Mouse (Mus musculus): ENCODE results near the gene Olfr298. TPM values are rescaled to one million over a fixed set of nuclear protein-coding genes. Genes with fewer than 3 reads are reported as not detected.

The Olfr298 gene
- not detected for polyA plus RNA-seq (2014; fragmentation: Illumina TruSeq; extraction: RNeasy Lipid Tissue Mini Kit (QIAGEN cat#74804); ENCODE audit: low read depth, low replicate concordance)

GRCm38 (mm10) chr7:86492384-86492783 lies at the start of gene Olfr298:
Gene Olfr298 (minus strand): TSS chr7:86492484.

GRCm38 (mm10) chr7:86519668-86520067 lies 27.4 kb upstream of the Olfr298 start, which contains the start of gene Olfr297:
Gene Olfr297 (plus strand): TSS chr7:86519968.

GRCm38 (mm10) chr7:86459621-86460020 lies 32.7 kb downstream of the Olfr298 start, which contains the start of gene Olfr299:
Gene Olfr299 (plus strand): TSS chr7:86459921.

Other genes starting within 250 kb of the Olfr298 start
- gene Vmn2r76, start 246.2 kb downstream of the Olfr298 start, polyA plus RNA-seq (2014; fragmentation: Illumina TruSeq; extraction: RNeasy Lipid Tissue Mini Kit (QIAGEN cat#74804); ENCODE audit: low read depth, low replicate concordance) = not detected
- gene Olfr310, start 215.3 kb downstream of the Olfr298 start, polyA plus RNA-seq (2014; fragmentation: Illumina TruSeq; extraction: RNeasy Lipid Tissue Mini Kit (QIAGEN cat#74804); ENCODE audit: low read depth, low replicate concordance) = not detected
- gene Olfr309, start 178.8 kb downstream of the Olfr298 start, polyA plus RNA-seq (2014; fragmentation: Illumina TruSeq; extraction: RNeasy Lipid Tissue Mini Kit (QIAGEN cat#74804); ENCODE audit: low read depth, low replicate concordance) = not detected
- gene Olfr308, start 166.9 kb downstream of the Olfr298 start, polyA plus RNA-seq (2014; fragmentation: Illumina TruSeq; extraction: RNeasy Lipid Tissue Mini Kit (QIAGEN cat#74804); ENCODE audit: low read depth, low replicate concordance) = not detected
- not detected for gene Olfr307, start 154.9 kb downstream of the Olfr298 start, polyA plus RNA-seq (2014; fragmentation: Illumina TruSeq; extraction: RNeasy Lipid Tissue Mini Kit (QIAGEN cat#74804); ENCODE audit: low read depth, low replicate concordance)
- gene Olfr305, start 125.6 kb downstream of the Olfr298 start, polyA plus RNA-seq (2014; fragmentation: Illumina TruSeq; extraction: RNeasy Lipid Tissue Mini Kit (QIAGEN cat#74804); ENCODE audit: low read depth, low replicate concordance) = not detected
- not detected for gene Olfr304, start 105.8 kb downstream of the Olfr298 start, polyA plus RNA-seq (2014; fragmentation: Illumina TruSeq; extraction: RNeasy Lipid Tissue Mini Kit (QIAGEN cat#74804); ENCODE audit: low read depth, low replicate concordance)
- not detected for gene Olfr303, start 94.7 kb downstream of the Olfr298 start, polyA plus RNA-seq (2014; fragmentation: Illumina TruSeq; extraction: RNeasy Lipid Tissue Mini Kit (QIAGEN cat#74804); ENCODE audit: low read depth, low replicate concordance)
- gene Olfr301, start 88.6 kb downstream of the Olfr298 start, polyA plus RNA-seq (2014; fragmentation: Illumina TruSeq; extraction: RNeasy Lipid Tissue Mini Kit (QIAGEN cat#74804); ENCODE audit: low read depth, low replicate concordance) = not detected
- not detected for gene Olfr299, start 32.6 kb downstream of the Olfr298 start, polyA plus RNA-seq (2014; fragmentation: Illumina TruSeq; extraction: RNeasy Lipid Tissue Mini Kit (QIAGEN cat#74804); ENCODE audit: low read depth, low replicate concordance)
- not detected for gene Olfr297, start 27.5 kb upstream of the Olfr298 start, polyA plus RNA-seq (2014; fragmentation: Illumina TruSeq; extraction: RNeasy Lipid Tissue Mini Kit (QIAGEN cat#74804); ENCODE audit: low read depth, low replicate concordance)
- not detected for gene Olfr295, start 91.4 kb upstream of the Olfr298 start, polyA plus RNA-seq (2014; fragmentation: Illumina TruSeq; extraction: RNeasy Lipid Tissue Mini Kit (QIAGEN cat#74804); ENCODE audit: low read depth, low replicate concordance)
- gene Olfr294, start 124.2 kb upstream of the Olfr298 start, polyA plus RNA-seq (2014; fragmentation: Illumina TruSeq; extraction: RNeasy Lipid Tissue Mini Kit (QIAGEN cat#74804); ENCODE audit: low read depth, low replicate concordance) = not detected
- not detected for gene Olfr293, start 156.6 kb upstream of the Olfr298 start, polyA plus RNA-seq (2014; fragmentation: Illumina TruSeq; extraction: RNeasy Lipid Tissue Mini Kit (QIAGEN cat#74804); ENCODE audit: low read depth, low replicate concordance)
- gene Olfr292, start 195.8 kb upstream of the Olfr298 start, polyA plus RNA-seq (2014; fragmentation: Illumina TruSeq; extraction: RNeasy Lipid Tissue Mini Kit (QIAGEN cat#74804); ENCODE audit: low read depth, low replicate concordance) = not detected

Data from liver, adult 10 weeks (tissue).